Mouse (Mus musculus) kidney, adult 9 months (tissue): ENCODE results near the gene Ndufa4l2.
A peak's percentile ranks its signal among the peaks of the same experiment; 100 is the strongest.

Experiments used
- DNase-seq: peaks from one replicate; pipeline ENCODE4 v3.0.0; 2022

The Ndufa4l2 gene

DNA sequence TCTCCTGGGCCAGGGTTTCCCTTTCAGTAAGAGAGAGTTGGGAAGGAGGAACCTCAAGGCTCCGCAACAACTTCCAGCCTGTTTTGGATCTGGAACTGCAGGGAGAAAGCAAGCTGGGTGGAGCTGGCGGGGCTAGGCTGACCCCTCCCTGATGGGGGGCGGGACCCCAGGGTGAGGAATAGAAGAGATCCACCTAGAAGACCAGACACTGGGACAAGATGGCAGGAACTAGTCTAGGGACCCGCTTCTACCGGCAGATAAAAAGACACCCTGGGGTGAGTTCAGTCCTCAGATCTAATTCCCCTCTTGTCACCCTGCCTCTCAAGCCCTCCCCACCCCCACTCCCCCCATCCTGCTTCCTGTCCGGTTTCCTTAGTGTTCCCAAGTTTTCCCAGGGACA is at the start of gene Ndufa4l2:
Gene Ndufa4l2, plus strand, starts transcription at position 204 of the 400 bp plus-strand sequence.
- no peak for DNase-seq

DNA sequence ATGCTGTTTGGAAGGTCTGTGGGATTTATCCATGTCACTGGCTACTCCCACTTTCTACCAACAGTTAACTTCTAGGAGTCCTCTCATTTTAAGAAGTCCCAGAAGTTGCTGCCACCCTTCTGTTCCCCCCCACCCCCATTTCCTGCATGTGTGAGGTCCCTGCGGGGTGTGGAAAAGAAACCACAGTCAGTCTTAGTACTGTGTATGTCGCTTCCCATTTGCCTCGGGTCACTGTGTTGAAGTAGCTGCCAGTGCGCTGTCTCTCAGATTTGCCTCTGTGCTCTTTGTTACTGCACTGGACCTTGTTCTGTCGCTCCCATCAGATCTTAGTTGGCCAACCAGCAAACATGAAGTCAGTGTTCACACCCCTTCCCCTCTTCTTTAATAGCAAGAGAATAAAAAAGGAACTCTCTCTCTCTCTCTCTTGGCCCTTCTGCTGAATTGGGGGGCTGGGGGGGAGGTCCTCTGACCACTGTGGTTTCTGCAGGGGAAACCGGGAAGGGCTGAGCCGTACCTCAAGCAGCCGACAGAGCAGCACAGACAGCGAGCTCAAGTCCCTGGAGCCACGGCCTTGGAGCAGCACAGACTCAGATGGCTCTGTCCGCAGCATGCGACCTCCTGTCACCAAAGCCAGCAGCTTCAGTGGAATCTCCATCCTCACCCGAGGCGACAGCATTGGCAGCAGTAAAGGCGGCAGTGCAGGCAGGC is 43.3 kb upstream of the Ndufa4l2 start:
- peak; percentile 6 for DNase-seq

DNA sequence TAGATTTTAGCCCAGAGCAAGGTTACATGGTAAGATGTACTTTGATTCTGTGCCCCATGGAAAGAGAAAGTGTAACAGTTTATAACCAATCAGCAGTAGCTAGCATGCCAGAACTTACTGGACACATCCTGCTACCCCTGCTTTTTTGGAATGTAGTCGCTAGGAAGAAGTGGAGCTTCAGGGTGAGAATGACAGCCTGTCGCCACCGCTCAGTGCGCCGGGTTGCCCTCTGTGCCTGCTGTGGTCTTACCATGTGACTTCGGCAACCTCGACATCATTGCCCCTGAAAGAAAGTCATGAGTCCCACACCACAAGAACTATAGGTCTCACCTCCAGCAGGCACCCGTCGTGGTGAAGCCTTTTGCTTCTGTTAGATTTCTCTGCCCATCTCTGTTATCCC is 42.0 kb upstream of the Ndufa4l2 start:
- DNase-seq = no peak

DNA sequence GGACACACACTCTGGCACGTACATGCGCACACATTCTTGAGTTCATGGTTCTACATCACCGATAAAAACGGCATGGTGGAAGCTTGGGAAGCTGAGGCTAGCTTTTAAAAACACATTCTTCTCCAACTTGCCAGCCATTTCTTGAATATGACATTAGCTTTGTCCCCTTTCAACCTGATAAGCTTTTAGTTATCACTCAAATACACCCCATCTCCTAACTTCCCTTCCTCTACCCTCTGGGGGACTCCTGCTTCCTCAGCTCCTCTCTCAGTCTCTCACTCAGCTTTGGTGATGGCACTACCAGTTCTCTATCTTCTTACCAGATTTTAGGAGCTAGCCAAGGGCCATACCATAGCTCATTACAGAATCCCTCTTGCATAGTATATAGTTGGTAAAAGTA is 39.6 kb upstream of the Ndufa4l2 start:
- no peak for DNase-seq

DNA sequence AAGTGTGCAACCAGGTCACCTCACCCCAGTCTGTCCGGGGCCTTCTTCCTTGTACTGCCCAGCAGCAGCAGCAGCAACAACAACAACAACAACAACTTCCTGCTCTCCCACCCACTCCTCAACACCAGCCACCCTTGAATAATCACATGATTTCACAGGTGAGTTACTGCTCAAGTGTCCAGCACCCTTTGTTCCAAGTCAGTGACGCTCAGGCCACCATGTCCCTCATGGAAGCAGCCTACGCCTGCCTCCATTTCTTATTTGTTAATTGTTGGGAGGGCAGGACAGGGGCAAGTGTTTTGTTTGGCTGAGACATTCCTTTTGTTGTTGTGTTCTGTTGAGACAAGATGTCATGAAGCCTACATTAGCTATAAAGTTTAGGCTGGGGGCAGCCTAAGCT is 38.2 kb upstream of the Ndufa4l2 start:
- no peak for DNase-seq

DNA sequence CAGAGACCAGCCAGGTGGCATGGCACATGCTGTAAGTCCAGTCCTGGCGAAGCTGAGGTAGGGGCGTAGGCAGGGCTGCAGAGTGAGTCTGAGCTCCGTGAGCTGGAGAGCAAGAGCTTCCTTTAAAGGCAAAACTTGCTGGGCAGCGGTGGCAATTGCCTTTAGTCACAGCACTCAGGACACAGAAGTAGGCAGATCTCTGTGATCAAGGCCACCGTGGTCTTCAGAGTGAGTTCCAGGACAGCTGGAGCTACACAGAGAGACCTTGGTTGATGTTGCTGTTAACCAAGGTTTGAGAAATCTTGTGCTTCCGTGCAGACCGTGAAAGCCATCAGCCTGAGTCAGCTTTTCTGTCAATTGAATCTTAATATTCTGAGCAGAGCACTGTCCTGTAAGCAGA is 37.5 kb upstream of the Ndufa4l2 start:
- DNase-seq = no peak

DNA sequence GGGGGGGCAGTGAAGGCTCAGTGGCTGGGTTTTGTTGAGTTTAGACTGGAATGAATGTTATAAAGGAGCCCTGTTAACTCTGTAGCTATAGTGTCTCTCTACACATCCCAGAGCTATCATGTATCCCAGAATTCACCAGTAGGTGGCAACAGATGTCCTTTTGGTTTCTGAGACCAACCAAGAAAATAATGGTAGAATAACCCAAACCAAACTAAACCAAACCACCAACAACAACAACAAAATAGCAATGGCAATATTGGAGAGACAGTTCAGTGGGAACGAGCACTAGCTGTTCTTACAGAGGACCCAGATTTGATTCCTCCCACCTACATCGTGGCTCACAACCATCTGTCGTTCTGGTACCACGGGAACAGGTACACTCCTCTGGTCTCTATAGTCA is 35.6 kb upstream of the Ndufa4l2 start:
- DNase-seq = peak; percentile 49

DNA sequence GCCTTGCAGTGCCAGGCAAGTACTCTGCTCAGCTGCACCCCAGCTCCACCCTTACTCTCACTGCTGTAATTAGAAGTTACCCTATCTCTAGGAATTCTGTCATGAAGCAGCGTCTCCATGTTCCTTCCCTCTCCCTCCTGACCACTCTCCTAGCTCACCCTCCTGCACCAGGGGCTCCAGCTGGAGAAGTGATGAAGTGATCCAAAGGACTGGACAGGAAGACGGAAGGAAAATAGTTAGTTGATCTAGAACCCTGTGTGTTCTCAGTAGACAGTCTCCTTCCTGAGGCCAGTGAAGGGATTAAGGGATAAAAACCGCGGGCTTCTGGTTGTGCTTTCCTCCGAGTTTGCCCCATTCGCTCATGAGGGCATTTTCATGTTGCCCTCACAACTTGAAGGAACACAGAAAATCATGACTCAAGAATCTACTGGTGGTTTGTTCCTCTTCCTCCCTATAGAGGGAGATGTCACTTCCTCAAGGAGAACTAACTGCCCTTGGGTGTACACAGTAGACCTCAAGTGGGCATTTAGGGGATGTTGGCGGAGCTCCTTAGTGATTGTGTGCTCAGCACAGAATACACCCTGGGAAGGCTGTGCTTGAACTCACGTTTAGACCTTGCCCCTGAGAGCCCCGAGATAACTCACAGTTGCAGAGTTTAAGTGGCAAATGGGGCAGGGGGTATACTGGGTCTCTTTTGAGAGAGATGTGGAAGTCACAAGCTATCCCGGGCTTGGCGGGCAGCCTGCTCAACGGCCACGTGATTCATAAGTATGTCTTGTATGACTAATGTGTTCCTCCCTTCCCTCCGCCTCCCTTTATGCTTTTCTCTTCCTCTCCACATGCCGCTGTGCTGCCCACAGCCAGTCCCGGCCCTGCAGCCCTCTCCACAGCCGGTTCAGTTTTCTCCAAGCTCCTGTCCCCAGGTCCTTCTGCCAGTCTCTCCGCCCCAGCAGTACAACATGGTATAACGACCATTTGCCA is 33.6 kb upstream of the Ndufa4l2 start:
- peak; percentile 51 for DNase-seq

DNA sequence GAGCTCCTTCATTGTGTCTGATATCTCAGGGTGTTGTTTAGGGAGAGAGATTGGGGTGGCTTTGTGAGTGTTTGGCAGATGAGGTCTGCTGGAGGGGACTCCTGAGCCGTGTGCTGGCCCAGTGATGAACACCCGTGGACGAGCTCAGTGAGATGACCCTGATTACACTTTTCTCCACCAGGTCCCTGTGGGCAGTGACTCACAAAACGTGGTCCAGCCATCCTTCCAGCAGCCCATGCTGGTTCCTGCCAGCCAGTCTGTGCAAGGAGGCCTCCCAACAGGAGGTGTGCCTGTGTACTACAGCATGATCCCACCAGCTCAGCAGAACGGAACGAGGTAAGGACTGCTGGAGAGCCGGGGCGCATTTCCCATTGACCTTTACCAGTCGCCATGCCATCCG is 29.5 kb upstream of the Ndufa4l2 start:
- DNase-seq = no peak

DNA sequence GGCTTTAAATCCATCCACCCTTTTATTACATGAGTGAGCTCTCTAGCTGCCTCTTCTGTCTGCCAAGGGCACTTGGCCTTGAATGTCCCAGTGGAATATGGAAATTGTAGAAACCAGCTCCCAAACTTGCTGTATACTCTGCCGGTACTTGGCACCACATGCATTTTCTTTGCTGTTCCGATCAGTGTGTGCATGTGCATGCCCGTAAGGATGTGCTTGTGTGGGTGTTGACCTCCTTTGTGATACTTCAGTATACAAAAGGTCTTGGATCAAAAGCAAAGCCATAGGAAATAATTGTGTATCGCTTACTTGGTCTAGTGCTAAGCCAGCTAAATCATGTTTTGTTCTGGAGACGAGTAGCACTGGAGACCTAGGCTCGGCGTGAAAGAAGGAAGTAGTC is 25.9 kb upstream of the Ndufa4l2 start:
- no peak for DNase-seq

DNA sequence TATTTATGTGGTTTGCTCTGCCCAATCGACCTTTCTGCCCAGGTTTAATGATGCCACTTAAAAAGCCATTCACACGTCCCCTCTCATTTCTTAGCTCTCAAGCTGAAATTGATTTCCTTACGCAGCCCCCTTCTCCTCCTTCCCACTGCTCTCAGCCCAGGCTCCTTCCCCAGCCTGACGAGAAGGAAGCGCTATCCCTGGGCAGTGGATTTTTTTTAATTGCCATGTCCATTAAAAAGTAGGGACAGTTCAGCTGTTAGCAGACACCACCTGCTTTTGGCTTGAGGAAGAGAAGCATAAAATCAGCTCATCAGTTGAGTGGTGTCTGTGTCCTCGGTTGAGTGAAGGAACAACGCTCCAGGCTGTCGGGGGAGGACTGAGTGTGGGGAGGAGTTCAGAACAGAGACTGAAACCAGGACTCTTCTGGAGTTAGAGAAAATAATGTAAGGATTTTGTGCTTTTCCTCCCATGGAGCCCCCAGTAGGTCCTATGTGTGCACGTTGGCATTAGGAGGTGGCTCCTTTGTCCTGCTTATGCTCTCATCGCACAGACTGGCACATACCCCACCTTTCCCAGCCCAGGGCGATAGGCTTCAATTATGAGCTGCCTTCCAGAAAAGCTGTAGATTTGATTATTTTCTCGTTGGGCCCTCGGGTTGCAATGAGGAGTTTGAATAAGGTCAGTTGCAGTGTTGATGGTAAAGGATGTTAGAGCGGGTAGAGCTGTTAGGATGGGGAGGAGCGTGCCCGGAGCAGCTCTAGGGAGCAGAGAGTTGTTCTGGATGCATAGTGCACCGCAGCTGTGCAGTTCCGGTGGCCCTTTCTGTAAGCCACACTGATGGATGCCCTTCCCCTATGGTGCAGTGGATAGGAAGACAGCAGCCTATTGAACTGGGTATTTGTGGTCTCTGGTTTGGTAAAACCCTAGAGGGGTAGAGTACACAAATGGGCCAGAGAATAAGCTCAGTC is 24.3 kb upstream of the Ndufa4l2 start:
- no peak for DNase-seq

DNA sequence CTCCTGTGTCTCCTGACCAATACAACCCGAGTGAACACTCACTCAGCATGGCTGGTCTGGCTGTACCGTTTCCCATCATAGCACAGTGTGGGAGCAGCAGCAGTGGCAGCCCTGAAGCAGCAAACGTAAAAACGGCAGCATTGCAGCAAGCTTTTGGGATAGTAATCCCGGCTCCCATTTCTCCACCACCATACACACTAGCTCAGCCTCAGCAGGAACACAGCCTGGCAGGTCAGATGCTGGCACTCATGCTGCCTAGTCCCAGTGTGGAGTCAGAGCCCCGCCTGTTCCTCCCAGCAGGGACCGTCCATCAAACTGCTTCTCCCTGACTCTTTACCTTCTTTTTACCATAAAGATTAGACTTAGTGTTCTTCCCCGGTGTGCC is 23.6 kb upstream of the Ndufa4l2 start:
- no peak for DNase-seq

DNA sequence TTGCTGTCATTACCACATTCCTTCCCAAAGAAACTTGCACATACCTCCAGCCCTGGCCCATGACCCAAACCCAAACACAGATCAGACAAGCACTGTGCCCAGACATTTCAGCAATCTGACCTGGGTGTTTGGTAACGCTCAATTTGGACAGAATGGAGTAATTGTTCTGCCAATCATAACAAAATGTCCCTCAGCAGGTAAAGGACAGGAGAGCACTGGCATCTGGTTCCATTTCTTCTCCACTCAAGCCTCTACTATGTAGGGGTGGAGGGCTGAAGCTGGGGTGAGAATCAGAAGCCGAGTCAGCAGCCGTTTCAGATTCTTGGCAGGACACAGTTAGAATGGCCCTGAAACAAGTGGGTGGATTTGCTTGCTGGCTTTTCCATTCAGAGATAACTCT is 22.6 kb upstream of the Ndufa4l2 start:
- DNase-seq = no peak

DNA sequence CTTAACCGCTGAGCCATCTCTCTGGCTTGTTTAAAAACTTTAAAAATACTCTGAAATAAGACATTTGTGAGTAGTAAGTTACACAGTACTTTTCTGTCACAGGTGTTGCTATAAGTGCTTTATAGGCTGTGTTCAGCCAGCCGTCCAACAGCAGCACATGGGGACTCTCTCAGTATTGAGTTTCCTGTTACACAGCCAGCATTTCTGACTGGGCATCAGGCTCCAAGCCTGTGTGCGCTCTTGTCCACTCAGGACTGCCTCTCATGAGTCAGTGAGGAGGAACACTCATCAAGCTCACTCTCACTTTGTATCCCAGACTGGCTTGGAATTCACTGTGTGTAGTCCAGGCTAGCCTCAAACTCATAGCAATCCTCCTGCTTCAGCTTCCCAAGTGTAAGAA is 18.6 kb upstream of the Ndufa4l2 start:
- DNase-seq = no peak

DNA sequence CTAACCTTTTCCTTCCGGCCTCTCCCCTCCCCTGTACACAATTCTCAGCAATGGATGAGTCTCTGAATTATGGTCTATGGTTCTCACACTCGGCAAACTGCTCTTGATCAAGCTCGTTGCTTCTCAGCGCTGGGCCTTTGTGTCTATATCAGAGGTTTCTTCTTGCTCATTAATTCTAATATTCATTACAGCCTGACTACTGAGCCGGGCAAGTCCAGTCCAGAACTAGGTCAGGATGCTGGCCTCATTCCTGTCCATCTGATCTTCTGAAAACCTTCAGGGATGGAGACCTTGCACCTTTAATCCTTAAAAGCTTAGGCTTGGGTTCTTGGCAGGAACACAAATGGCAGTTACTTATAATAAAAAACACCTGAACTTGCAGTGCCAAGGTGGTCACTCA is 15.3 kb upstream of the Ndufa4l2 start:
- DNase-seq = no peak

DNA sequence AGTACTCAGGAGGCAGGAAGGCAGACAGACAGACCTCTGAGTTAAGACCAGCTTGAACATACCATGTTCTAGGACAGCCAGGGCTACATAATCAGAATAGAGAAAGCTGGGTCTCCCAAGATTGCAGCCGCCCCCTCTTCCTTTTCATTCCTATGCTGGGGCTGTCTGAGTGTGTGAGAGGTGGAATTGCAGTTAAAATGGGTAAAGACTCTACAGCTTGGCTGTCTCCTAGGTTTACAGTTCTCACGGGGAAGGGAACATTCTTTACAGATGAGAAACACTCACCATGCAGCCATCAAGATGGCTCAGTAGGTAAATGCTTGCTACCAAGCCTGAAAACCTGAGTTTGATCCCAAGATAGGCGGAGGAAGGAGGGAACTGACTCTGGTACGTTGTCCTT is 14.7 kb upstream of the Ndufa4l2 start:
- DNase-seq = no peak

DNA sequence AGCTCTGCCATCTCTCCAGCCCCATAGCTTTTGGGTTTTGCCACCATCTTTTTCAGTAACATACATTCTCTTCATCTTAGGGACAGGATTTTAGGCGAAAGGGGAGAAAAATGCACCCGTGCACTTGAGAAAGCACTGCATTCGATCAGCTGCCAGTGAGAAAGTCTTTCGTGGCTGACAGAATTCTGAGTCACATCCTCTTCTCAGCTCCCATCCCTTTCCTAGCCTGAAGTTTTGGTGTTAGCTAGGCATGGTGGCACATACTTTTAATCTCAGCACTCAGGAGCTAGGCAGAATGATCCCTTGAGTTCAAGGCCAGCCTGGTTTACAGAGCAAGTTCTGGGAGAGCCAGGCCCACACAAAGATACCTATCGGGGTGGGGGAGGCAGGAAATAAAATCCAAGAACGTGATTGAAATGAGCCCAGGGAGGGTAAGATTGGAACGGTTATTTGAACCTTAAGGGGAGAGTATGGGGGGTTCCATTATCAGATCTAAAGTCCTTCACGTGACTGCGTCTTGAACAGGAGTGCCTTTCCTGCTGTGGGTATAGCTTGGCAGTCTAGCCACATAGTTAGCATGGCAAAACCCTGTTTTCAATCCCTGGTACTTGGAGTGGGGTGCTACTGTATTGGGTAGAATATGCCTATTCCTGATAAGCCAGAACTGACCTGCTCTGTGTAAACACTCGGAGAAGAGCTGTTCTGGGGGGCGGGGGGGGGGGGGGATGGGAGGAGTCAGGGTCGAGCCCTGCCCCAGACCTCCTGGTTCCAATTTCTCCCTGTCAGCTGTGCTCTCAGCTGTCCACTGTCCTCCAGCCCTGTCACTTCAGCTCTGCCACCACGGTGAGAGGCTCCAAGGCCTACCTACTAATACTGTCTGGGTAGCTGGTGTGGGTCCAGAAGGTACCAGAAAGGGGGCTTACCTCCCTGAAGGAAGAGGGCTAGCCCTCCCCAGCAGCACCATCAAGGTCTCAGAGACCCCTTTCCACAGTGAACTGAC is 13.6 kb upstream of the Ndufa4l2 start, which contains the start of gene Stac3:
Gene Stac3, plus strand, starts transcription at position 793 of the 1,000 bp plus-strand sequence.
- DNase-seq = no peak

DNA sequence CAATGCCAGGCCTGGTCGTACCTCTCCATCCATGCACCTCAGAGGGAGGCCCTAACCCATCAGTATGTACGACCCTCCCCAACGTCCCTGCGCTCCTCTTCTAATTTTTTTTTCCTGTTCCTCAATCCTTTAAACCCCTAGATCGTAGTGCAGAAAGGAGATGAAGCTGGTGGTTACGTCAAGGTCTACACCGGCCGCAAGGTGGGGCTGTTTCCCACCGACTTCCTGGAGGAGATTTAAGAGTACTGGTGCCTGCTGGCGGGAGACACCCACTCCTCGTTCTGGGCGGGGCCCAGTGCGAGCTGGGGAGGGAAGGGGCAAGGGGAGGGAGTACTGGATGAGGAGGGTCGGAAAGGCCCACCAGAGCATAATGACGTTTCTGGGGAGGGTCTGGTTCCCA is 6.5 kb upstream of the Ndufa4l2 start:
- DNase-seq = peak; percentile 77

DNA sequence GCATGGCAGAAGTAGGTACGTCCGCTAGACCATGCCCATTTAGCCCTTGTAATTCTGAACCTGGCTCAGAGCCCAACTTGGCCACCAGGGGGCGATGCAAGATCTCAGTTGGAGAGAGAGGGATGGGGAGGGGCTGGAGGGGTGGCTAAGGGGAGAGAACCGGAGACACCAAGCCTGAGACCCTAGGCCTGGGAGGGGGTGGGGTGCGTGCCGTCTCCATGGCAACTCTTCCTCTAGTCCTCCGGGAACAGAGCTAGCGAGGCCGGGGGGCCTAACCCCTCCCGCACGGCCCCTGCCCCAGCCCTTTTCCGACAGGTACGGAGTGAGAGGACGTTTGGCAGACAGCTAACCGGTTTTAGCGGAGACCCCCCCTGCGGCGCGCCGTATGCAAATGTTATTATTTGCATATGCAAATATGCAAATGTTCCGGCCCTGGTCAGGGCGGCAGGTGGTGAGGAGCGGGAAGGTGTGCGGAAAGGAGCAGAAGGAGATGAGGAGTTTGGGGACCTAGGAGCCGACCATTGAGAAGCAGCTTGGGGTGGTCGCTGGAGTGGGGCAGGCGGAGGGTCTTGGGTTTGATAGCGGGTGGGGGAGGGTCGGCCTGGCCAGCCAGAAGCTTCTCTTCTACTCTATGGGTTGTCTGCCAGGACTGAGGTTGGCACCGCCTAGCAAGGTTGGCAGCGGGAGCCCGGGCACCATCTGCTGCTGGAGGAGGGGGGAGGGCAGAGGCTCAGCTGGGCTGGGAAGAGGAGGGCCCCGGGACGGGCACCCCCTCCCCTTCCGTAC is 5.5 kb upstream of the Ndufa4l2 start:
- DNase-seq = peak; percentile 90

DNA sequence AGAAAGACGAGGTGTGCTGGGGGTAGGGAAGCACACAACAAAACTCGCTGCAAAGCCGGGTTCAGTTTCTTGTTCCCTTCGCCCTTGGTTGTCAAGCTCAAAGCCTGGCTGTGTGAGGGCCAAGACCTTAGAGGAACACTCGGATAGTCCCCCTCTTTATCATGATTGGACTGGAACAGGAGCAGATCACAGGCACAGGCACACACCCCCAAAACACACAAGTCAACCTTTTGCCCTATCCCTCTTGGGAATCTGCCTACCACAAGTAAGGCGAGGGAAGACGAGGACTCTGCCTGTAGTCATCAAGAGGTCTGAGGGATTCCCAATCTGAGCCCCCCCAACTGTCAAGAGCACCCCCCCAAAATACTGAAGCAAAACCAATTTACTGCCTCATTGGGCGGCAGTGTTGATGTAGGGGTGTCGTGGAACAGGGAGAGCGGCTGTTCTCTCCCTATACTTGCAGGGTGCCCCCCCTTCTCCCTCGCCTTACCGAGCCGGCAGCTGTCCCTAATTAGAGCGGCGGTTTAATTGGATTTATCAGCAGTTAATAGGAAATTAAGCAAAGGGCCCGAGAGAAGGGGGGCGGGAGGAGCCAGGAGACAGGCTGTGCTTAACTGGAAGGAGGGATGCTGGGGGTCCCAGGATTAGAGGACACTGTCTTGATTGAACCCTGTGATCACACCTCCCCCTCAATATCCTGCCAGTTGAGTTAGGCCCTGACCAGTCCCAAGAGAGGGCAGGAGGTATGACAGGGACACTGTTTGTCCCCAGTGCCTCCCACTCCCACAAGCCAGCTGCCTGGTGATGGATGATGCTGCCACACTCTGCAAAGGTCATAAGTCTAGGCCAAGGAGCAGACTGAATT is 4.7 kb upstream of the Ndufa4l2 start:
- no peak for DNase-seq
